Mouse (Mus musculus): ENCODE results near the gene Ddb1.
"Not testable (repeated sequence)": the region's sequence is repeated elsewhere in the genome, so short reads cannot be mapped to it uniquely, and the experiment has no call there.

Ddb1 gene

DNA sequence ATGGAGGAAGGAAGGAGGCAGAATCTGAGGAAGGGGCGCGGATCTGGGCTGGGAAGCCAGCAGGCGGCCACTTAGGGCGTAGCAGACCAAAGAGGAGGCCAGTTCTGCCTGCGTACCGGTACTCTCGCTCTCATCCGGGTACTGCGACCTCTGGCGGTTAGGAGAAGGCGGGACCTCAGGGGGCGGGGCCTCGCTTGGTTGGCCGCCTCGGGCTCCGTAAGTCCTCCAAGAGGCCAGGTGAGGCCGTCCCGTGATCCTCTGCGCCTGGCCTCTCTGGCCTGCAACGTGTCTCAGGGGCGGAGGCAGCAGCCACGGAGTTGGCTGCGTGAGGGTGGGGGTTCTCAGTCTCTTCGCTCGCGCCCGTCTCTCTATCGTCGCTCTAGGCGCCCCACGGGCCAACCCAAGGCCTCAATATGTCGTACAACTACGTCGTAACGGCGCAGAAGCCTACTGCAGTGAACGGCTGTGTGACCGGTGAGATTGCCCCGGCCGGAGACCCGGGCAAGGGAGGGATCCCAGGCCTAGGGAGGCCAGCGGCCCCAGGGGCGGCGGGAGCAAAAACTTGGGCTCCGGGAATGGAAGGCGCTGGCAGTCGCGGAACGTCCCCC lies at the start of gene Ddb1, which contains the start of gene Tkfc:
Ddb1 (plus strand) TSS at position 35 of the 608 bp plus-strand sequence.
Tkfc (minus strand) TSS at position 362 of the 608 bp plus-strand sequence.
- peak; percentile 99 for DNase-seq (ENCODE audit: low read depth, low spot score)

DNA sequence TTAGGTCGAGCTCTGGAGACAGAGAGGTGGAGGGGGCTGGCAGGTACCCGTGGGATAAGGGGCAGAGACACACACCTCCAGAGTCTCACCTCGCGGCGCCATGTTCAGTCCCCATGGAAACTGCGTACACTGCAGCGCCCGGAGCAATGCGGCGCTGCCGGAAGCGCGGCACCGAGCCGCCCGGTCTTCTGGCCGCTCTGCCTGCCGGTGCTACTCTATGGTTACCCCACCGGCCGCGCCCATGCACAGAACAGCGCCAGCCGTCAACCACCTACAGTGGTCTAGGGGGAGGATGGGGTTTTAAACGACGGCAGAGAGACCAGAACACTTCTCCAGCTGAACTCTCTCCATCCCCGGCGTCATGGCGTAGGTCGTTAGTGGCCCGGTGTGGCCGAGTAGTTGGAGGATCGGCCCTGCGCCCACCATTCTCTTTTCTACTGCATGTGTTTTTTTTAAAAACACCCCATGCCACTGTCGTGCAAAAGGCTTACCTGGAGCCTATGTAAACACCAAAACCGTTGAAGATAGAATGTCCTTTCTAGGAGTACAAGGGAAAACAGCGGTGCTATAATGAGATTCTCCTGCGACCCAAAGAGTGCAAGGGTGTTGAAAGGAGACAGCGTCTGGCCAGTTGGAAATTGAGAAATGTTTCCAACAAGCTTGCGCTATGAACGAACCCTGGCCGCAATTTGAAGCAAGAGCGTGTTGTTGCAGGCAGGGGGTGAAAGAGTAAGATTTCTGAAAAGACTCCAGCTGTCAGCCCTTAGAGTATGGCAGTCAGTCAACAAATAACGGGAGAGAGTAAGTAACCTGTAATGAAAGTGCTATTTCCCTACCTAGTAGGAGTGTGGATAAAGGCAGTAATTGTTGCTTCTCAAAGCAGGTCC lies 49.3 kb upstream of the Ddb1 start, which contains the start of gene Tmem216:
Tmem216 (minus strand) TSS at position 615 of the 887 bp plus-strand sequence.
- DNase-seq (ENCODE audit: low read depth, low spot score) = peak; percentile 92

DNA sequence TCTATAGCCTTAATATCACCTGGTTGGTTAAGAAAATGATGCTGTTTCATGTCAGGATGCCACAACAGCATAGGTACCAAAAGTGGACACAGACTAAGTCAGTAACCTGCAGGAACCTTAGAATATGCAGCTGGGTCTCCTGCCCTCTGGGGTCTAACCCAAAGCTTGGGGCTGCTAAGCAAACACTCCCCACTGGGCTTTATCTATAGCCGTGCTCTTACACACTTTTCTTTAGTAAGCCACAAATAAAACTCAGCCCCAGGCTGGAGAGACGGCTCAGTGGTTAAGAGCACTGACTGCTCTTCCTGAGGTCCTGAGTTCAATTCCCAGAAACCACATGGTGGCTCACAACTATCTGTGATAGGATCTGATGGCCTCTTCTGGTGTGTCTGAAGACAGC lies 48.1 kb upstream of the Ddb1 start:
- DNase-seq (ENCODE audit: low read depth, low spot score) = no peak

DNA sequence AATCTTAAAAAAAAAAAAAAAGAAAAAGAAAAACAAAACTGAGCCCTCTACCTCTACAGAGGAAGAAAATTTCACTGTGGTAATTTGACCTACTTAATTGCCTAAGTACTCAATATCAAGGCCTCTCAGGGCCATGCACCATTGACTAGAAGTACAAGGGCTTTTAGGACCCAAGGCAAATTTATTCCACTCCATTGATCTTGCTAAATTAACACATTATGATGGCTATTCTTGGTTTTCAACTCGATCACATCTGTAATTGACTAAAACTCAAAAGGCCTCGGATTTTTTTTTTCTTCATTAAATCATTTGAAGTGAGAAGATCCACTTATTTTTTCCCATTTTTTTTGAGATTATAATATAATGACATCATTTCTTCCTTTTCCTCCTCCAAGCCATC lies 47.7 kb upstream of the Ddb1 start:
- no peak for DNase-seq (ENCODE audit: low read depth, low spot score)

DNA sequence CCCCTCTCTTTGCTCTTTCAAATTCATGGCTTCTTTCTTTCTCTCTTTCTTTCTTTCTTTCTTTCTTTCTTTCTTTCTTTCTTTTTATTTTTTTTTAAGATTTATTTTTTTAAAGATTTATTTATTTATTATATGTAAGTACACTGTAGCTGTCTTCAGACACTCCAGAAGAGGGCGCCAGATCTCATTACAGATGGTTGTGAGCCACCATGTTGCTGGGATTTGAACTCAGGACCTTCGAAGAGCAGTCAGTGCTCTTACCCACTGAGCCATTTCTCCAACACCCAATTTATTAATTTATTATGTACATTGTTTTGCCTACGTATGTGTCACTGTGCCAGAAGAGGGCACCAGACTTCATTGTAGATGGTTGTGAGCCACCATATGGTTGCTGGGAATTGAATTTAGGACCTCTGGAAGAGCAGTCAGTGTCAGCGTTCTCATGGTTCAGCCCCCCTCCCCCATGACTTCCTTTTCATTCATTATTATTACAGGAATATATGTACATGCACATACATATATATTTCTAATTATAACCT lies 47.2 kb upstream of the Ddb1 start:
- DNase-seq (ENCODE audit: low read depth, low spot score) = not testable (repeated sequence)

DNA sequence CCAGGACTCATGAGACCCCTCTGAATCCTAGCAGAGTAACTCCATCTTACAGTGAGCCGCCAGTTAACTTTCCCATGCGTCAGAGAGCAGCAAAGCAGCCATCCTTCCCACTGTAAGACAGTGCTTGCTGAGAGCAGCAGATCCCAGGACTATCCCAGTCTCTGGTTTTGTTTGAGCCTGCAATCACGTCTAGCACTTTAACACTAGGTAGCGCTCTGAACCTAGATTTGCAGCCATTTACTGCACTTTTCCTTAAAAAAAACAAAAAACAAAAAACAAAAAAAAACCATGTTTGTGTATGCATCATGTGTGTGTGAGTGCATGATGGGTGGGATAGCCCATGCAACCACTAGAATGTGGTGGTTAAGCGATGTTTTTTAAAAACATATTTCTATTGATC lies 45.0 kb upstream of the Ddb1 start:
- DNase-seq (ENCODE audit: low read depth, low spot score) = peak; percentile 39

DNA sequence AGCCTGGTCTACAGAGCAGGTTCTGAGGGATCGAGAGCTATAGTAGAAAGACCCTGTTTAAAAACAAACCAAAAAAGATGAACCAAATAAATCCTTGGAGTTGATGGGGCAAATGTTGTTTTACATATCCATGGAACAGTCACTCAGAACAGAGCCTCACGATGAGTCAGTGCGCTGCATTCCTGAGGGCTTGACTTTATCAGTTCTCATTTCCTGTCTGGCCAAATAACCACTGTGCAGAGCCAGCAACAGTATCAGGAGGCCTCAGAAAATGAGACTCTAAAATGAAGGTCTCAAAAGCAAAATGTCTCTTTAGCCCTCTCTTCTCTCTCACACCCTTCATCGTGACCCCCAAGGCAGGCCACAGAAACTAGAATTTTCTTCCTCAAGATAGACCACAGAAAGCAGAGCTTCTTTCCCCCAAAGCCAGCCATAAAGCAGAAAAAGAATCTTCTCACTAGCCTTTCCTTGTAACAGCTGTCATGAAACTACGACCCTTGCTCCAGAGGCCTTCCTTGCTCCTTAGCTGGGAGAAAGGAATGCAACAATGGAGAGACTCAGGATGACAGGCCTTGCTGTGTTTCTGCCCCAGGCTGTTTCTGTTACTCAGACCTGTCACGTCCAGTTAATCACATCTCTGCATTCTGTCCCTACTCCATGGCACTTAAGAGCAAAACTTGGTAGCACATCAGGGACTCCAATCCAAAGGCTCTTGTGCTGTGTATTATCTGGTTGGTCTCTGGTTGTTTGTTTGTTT lies 43.4 kb upstream of the Ddb1 start:
- DNase-seq (ENCODE audit: low read depth, low spot score) = no peak

DNA sequence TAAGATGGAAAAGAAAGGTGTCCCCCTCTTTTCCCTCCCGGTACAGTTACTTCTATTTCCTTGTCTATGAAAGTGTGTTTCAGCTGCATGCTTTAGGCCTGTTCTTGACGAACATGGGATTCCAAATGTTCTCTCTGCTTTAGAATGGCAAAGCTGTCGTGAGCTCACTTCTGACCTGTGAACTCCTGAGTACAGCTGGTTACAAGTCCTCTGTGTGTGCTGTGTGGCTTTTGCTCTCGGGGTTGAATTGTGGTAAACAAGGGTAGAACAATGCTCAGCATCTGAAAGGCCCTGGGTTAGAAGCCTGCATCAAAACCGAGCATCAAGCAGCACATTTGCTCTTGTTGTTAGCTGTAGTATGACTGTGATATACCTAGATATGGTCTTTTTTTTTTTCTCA lies 42.8 kb upstream of the Ddb1 start:
- DNase-seq (ENCODE audit: low read depth, low spot score) = no peak

DNA sequence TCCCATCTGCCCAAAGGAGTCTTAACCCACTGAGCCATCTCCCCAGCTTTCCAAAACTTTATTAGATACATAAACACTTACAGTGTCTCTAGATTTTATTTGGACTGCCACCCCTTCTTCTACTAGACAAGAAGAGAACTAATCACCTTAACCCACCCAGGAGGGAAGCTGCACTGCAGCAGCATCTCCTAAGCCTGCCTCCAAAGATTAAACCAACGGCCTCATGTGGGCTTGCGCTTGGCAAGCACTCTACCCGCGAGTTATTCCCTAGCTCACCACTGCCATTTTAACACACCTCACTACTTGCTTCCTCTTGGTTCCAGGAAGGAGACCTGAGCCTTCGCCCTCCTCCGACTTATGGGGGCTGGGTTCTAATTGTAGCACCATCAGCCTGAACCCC lies 40.8 kb upstream of the Ddb1 start:
- DNase-seq (ENCODE audit: low read depth, low spot score) = no peak

DNA sequence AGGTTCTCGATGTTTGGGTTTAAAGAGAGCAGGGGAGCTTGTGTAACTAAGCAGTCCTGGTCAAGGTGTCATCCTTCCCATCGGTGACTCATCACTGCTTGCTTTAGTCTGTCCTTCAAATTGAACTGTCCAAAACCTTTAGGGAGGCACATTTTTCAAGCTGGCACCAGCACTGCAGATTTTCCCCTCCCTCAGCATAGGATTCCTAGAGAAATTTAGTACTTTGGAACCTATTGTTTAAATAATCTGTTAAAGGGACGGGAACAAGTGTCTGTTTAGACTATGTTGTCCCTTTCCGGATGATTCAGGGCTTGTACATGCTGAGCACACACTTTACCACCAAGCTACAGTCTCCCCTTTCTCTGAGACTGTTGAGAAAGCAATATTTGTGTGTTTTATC lies 39.9 kb upstream of the Ddb1 start:
- DNase-seq (ENCODE audit: low read depth, low spot score) = no peak

DNA sequence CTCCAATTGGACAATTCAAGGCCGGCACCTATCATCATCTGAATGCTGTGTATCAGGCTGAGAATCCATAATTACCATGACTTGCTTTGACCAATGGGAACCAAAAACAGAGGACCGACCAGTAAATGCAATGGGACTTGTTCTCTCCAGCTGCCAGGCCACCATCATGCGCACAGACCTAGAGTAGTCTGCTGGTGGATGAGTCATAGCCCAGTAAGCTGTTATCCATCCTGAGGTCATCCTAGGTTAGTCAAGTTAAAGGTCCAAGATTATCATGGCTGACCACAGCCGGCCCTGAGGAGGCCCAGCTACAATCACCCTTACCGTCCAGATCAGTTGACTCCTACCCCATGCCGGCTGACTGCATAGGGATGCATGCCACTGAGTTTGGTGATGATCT lies 35.5 kb upstream of the Ddb1 start:
- DNase-seq (ENCODE audit: low read depth, low spot score) = no peak

DNA sequence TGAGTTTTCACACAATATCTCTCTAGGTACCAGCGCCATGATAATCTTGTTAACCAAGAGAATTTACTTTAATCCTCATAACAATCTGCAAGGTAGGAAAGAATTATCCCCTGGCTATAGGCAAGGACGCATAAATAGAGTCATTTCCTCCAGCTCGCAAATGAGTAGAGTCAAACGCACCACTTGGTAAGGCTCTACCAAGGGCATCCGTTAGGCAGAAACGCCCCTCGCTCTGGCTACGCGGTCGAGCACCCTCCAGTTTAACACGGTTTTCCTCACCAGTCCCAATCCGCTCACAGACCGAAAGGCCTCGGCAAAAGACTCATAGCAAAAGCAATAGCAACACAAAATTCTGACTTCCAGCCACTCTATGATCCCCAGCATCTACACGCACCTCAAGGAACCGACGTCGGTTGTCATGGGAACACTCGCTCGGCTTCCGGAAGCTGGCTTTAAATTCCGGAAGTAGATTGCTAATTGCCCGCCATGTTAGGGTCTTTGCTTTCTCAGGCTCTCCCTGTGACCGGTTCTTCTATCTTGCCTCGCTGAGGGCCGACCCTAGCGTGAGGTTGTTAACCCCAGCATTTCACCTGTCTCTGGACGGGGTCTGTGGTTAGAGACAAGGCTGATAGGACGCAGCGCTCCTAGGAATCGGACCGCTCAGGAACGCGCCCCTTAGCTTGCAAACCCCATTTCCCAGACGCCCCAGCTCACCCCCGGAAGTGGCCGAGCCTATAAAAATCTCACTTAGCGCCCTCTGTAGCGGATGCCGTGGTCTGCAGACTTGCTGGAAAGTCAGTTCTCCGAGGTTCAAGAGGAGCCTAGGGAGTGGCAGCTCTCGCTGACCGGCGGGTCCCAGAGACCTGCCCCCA lies 28.2 kb upstream of the Ddb1 start, which contains the start of the genes Cyb561a3 and Tmem138:
Cyb561a3 (plus strand) TSS at position 483 of the 872 bp plus-strand sequence.
Tmem138 (minus strand) TSS at position 673 of the 872 bp plus-strand sequence.
- DNase-seq (ENCODE audit: low read depth, low spot score) = peak; percentile 96

DNA sequence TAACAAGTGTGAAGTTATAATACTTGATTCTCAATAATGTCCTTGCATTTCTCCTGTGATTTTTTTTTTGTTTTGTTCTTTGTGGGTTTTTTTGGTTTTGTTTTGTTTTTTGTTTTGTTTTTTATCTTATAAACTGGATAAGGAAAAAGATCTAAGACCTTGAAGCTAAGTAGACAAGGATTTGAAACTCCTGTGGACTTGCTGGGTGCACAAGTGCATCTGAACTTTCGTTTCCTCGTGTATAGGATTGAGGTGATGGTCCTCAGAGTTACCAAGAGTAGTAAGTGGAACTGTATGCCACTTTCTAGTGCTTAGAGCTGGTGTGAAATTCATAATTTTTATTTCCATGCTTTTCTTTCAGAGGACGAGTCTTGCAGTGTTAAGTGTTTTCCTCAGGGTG lies 25.0 kb upstream of the Ddb1 start:
- no peak for DNase-seq (ENCODE audit: low read depth, low spot score)

DNA sequence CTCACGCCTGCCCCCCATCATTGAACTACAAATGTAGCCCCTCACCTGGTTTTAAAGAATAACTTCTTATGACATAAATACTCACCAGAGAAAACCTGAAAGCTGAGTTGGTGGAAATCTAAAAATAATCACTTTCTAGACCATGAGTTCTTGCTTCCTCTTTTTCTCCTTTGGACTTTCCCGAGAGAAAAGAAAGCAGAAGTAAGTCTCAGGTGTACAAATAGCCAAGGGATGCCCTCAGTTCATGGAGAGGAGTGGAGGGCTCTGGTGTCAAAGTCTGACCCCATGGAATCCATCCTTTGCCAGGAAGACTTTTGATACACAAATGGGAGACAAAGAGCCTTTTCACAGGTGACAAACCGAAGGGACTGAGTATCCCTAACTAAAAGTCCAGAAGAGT lies 24.4 kb upstream of the Ddb1 start:
- DNase-seq (ENCODE audit: low read depth, low spot score) = no peak

DNA sequence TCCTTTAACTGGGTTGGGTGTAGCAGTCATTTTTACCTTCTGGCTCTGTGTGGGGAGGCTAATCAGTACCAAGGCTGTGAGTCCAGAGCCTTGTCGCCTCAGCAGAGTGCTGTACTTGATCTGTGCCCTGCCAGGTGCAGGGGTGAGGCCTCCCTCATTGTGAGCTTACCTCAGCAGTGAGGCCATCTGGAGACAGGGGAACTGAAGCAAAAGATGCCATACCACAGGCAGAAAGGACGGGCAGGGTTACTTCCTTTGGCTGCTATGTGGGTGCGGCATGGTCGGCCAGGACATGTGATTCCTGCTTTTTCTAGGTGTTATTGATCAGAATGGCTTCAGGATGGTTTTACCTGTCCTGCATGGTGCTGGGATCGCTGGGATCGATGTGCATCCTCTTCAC lies 23.1 kb upstream of the Ddb1 start:
- no peak for DNase-seq (ENCODE audit: low read depth, low spot score)

DNA sequence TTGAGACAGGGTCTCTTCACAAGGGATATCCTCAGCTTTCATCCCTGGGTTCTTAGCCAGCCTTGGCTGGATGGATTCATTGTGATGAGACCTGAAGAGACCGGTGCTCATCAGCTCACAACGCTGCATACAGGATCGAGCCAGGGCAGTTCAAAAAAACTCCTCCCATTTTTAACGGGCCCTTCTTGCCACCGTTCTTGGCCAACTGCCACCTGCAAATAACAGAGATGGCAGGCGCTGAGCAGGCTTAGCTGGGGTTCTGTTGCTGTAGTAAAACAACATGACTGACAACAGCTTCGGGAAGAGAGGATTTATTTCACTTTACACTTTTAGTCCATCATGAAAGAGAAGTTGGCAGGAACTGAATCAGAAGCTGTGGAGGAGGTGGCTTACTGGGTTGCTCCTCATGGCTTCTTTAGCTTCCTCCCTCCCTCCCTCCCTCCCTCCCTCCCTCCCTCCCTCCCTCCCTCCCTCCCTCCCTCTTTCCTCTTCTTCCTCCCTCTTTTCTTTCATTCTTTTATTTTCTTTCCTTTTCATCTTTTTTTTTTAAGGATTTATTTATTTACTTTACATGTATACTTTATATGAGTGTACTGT lies 21.5 kb upstream of the Ddb1 start:
- DNase-seq (ENCODE audit: low read depth, low spot score) = no peak

DNA sequence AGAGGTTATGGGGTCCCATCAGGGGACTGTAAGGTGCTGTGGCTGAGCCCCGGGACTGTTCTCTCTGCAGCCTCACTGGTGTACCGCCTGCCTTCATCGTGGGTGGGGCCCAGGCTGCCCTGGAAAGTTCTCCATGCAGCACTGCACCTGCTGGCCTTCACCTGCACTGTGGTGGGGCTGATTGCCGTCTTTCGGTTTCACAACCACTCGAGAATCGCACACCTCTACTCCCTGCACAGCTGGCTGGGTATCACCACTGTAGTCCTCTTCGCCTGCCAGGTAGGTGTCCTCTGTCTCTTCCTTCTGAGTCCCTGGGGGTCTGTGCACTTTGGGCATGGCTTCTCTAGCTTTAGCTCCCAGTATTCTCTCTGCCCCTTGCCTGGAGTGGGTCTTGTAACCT lies 20.0 kb upstream of the Ddb1 start:
- no peak for DNase-seq (ENCODE audit: low read depth, low spot score)

DNA sequence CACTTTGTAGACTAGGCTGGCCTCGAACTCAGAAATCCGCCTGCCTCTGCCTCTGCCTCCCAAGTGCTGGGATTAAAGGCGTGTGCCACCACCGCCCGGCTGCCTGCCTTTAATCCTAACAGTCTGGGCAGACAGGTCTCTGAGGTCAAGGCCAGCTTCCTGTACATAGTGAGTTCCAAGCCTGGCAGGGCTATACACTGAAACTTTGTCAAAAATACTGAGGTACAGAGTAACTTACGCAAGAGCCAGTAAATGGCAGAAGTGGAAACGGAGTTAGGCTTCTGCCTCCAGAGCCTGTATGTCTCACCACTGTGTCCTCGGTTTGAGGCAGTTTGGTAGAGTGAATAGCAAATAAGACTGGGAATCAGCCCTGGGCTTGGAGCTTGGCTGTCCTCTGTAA lies 17.9 kb upstream of the Ddb1 start:
- no peak for DNase-seq (ENCODE audit: low read depth, low spot score)

DNA sequence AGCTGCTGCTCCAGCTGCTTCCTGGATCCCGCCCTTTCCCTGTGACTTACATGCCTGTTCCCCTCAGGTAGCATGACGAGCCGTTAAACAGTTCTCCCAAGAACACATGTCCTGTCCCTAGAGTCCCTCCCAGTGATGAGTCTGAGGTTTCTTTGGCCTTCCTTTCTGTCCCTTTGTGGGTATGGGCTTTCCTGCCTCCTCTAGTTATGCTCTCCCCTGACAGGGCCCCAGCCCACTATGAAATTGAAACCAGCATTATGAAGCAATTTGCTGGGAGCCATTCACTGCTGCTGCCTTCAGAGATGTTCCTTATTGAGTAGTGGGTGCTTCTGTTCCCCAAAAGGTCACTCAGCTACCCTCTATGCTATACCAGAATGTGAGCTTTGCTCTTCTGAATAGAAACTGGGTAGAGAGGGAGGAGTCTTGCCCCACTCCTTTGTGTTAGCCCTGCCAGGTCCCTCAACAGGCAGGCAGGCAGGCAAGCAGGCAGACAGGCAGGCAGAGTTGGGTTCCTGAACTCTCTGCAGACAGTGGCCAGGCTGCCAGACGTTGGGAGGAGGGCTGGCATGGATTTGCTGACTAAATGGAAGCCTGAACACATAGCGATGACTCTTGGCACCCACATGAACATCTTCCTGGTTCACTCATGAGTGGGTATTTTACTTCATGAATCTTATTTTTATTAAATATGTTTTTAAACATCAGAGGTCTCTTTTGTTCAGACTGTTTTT lies 15.8 kb upstream of the Ddb1 start:
- no peak for DNase-seq (ENCODE audit: low read depth, low spot score)

DNA sequence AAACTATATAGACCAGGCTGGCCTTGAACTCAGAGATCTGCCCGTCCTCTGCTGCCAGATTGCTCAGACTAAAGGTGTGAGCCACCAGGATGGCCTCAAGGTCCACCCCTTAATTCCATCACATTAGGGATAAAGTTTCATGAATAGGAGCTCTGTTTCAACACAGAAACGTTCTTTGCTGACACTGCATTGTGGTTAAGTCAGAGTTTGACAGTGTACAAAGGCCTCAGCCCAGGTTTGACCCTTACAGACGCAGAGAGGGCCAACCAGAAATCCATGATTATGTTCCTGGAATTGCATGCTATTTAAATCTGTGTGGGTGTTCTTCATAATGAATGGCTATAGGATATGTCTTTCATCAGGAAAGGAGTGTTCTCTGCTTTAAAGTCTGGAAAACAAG lies 14.8 kb upstream of the Ddb1 start:
- no peak for DNase-seq (ENCODE audit: low read depth, low spot score)

Measured in ZHBTc4 (cell line).